Mouse (Mus musculus) heart, postnatal 14 days (tissue): ENCODE measurements around the gene Hoxd8. TPM values are rescaled to one million over a fixed set of nuclear protein-coding genes. Genes with fewer than 3 reads are reported as not detected.

Experiments used
- DNase-seq, 2 experiments: peaks; one replicate each; pipeline ENCODE4 v3.0.0; 2021 to 2022
- intact Hi-C: fragments of 180-260 bp; cut with DNase I; formaldehyde crosslinking; loops from one replicate; pipeline ENCODE4 v1.15.1; 2025
- total RNA-seq, 2 experiments: library from RNA; stranded (reverse); gene quantifications; 2 replicates each; pipeline ENCODE4 v1.2.3; 2021

Gene Hoxd8
- total RNA-seq, 2 experiments from 2014 or later: 1.5 to 1.6 TPM

DNA sequence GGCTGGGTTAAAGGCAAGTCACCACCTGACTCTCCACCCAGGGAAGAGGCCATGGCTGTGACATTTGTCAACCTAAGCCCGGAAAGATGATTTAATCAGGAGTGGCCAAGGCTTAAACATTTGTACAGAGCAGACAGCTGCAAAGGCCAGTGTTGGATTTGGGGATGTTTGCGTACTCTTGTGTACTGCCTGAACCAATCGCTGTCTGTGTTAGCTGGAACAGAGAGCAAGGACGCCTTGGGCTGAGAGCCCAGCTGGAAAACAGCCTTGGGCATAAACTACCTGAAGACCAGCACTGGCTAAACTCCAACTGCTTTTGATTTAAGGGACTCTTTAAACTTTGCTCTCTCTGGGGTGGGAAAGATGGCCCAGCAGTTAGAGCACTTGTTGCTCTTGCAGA lies 4.3 kb downstream of the Hoxd8 start:
- intact Hi-C loops: loop anchor here (10.0 kb wide), 1 partner anchor 1066 kb away; no protein-coding TSS in a partner anchor
- DNase-seq: no peak

GRCm38 (mm10) chr2:74709465-74710419 lies 5.3 kb downstream of the Hoxd8 start:
- no peak for DNase-seq
- intact Hi-C loops: loop anchor here (10.0 kb wide), 1 partner anchor 1065 kb away; no protein-coding TSS in a partner anchor

DNA sequence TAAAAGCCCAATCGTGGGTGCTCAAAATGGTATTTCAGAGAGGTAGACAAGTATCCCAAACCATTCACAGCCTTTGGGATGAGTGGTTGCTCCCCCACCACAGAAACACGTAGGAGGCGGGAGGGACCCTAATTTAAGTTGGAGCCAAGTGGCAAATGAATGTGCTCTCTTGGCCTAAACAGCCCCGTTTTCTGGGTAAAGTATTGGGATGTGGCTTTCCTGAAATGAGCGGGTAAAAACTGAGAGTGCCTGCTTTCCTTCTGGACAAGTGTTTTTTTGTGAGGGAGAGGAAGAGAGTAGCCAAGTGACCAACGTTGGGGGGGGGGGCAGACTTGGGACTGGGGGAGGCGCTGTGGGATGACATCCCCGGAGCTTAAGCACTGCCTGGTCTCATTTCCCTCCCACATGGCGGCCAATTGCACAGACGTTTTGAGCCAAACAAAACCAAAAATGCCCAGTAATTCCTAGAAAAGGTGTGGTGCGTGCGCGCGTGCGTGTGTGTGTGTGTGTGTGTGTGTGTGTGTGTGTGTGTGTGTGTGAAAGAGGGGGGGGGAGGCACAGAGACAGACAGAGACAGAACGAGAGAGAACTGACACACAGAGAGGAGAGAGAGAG lies 6.6 kb downstream of the Hoxd8 start:
- intact Hi-C loops: no loop called here
- no peak for DNase-seq

DNA sequence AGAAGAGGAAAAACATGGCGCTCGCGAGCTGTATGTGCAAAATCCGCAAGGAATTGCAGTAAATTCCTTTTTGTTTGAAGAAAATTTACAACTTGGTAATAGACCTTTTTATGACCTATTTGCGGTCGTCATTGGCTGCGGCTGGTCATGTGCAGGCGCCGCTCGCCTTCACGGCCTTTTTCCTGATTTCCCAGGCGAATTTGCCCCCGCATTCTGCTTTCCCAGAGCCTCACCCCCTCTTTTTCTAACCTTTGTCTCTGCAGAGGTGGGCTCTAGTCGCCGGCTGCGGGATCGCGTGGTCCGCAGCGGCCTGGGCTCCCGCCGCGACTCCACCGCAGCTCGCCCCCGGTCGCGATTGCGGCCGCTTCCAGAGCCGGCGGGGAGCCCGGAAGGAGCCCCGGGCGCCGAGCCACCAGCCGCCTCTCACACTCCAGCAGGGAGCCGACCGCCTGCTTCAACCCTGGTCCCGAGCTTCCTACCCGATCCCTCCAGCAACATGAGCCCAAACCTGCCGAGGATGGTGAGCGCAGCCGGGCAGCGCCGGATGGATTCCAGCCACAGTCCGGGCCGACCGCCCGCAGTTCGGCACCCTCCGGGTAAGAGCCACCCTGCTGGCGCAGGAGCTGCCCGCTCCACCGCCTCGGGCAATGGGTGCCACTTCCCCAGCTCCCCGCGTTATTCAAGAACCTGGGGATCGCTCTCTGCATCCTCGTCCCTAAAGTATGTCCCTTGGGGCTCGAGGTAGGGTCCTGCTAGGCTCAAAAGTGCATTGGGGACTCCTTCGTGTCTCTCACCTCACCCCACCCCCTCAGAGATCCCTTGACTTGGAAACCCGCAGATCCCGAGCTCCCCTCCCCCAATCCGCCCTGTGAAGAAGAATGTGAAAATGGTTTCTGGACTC lies 7.6 kb downstream of the Hoxd8 start, which contains the start of the genes Hoxd3 and Hoxd4:
Hoxd3 (plus strand) TSS at position 207 of the 901 bp plus-strand sequence.
Hoxd4 (plus strand) TSS at position 209 of the 901 bp plus-strand sequence.
- intact Hi-C loops: no loop called here
- peak in 1 of 2 experiments; percentile 48 for DNase-seq

GRCm38 (mm10) chr2:74713239-74714150 lies 9.1 kb downstream of the Hoxd8 start:
- intact Hi-C loops: no loop called here
- no peak for DNase-seq

- no peak for DNase-seq
- intact Hi-C loops: no loop called here
These were observed 9.9 kb downstream of the Hoxd8 start for GRCm38 (mm10) chr2:74714156-74714789.

DNA sequence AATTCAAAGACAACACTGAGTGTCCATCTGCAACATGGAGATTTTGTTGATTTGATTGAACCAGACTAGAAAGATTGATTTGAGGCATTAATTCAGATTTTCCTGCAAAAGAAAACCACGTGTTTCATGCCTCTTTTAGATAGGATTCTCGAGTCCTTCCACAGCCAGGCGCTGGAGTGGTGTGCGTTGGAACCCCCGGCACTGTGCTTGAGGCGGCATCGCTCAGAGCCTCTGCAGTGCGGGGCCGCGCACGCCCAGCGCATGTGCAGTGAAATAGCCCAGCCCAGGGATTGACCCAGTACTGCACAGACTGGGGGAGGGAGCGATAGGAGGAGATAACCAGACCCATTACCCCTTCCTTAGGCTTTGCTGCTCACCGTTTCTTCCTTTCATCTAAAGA lies 10.5 kb downstream of the Hoxd8 start:
- no peak for DNase-seq
- intact Hi-C loops: loop anchor here (1.0 kb wide), 2 partner anchors 249 to 423 kb away; no protein-coding TSS in a partner anchor

DNA sequence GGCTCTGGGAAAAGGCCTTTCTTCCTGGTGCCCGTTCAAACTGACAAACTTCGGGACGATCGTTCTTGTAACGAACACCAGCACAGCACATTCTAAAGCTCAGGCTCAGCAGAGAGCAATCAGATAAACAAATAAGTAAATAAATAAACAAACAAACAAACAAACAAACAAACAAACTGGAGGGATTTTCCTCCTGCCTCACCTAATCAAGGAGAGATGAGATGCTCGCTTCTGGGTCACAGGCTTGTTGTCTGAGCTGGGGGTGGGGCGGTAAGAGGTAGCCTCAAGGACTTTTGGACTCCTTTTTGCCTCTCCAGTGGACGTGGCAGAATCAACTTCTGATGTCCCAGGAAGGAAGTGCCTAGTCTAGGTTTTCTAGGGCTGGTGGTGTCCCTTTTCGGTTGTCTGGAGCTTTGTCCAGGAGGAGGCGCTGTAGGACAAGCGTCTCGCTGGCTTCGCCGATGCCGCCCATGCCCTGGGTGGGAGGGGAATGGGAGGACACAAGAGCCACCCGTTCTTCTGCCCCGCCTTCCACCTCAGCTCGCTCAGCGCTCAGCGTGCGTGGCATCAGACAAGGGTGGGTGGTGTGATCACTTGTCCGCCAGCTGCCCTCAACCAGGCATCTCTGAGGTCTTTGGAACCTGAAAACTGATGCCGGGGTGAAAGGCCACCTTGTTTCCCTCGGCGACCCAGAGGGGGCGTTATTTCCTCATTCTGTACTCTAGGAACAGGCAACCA lies 11.3 kb downstream of the Hoxd8 start:
- DNase-seq: peak; percentile 87 to 95
- intact Hi-C loops: loop anchor here (1.0 to 2.0 kb wide), 3 partner anchors 249 to 423 kb away; no protein-coding TSS in a partner anchor

DNA sequence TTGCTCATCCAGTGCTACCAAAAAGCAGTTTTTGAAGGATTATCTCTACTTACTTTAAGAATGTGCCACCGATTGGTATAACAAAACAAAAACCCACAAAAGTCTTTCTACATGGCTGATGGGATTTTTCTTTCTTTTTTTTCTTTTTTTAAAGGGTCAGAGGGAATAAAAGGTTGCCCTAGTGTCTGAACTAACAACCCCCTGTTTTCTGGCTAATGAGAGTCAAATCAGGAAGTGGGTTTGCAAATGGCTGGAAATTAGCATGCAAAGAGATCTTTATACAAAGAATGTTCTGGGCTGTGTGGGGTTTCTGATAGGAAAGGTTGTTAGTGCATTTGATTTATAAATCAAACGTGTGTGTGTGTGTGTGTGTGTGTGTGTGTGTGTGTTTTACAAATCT lies 16.0 kb downstream of the Hoxd8 start:
- intact Hi-C loops: no loop called here
- no peak for DNase-seq

DNA sequence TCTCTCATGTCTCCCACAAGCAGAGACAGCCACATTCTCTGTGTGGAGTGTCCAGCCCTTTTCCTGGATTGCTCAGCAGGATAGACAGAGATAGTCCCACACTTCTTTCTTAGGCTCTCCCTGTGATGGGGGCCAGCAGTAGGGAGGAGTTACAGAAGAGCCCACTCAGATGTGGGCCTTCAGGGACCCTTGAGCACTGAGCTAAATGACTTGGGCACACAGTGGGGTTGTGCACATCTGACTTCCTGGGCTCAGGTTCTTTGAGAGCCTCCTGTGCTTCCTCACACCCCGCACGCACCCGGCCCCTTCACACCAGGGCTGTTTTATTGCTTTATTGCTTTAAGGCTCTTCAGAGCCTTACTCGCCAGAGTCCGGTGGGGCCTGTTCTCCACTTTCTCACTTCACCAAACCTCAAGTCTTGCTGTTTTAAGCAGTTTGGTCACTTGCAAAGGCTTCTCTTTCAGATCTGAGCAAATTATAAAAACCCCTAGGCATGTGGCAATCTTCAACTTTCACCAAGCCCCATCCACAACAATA lies 16.6 kb downstream of the Hoxd8 start:
- intact Hi-C loops: no loop called here
- no peak for DNase-seq

DNA sequence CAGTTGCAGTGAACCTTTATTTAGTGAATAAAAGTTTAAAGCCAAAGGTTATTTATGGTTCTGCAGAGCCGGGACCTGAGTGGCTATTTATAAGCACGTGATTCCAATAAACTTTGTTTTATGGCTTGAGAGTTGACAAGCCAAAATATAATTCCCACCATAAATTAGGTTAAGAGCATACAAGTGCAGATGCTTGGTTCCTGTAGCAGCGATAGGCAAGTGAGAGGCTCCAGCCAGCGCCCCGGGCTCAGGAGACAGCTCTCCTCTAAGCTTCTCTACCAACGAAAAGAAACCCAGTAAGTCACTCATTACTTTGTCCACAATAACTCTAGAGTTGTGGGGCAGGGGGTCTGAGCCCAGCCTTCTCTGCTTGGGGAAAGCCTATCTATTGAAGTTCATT lies 17.5 kb downstream of the Hoxd8 start:
- DNase-seq: no peak
- intact Hi-C loops: no loop called here

- intact Hi-C loops: no loop called here
- DNase-seq: no peak
These were observed 18.5 kb downstream of the Hoxd8 start for GRCm38 (mm10) chr2:74722949-74723348.

GRCm38 (mm10) chr2:74724244-74725015 lies 20.0 kb downstream of the Hoxd8 start:
- intact Hi-C loops: no loop called here
- no peak for DNase-seq

DNA sequence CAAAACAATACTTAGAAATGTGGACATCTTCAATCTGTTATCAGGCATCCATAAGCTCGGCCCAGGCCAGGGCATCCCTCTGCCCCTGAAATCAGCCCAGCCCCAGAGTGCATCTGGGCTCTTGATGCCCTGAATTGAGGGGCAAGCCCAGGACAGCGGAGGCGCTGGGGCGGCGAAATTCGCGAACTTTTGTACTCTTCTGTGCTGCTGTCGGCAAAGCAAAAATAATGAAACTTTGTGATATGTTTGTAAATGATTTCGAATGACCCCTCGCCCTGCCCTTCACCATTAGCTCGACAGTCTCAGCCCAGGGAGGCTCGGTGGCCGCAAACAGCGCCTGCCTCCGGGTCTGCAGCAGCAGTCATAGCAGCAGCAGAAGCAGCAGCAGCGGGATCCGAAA lies 20.8 kb downstream of the Hoxd8 start:
- intact Hi-C loops: no loop called here
- DNase-seq: no peak

- DNase-seq: no peak
- intact Hi-C loops: no loop called here
These were observed 22.1 kb downstream of the Hoxd8 start, which contains the start of gene Gm28230 for GRCm38 (mm10) chr2:74726551-74726950. Gene Gm28230 (plus strand): TSS chr2:74726728.

DNA sequence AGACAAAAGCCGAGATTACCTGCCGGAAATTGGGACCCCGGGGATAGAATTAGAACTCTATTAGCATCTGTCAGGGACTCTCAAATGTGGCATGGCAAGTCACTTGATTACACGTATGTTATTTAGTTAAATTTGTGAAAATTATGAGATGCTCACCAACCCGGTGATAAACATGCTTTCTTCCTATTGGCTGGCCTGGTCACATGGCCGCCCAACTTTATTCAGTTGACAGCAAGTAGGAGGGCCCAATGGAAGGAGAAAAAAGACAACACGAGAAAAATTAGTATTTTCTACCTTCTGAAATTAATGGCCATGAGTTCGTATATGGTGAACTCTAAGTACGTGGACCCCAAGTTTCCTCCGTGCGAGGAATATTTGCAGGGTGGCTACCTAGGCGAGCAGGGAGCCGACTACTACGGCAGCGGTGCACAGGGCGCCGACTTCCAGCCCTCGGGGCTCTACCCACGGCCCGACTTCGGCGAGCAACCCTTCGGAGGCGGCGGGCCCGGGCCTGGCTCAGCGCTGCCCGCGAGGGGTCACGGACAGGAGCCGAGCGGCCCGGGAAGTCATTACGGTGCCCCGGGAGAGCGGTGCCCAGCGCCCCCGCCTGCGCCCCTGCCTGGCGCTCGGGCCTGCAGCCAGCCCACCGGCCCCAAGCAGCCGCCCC lies 22.7 kb downstream of the Hoxd8 start:
- intact Hi-C loops: no loop called here
- DNase-seq: no peak
